Mouse (Mus musculus) forebrain, embryonic 11.5 days (tissue): Measurements from ENCODE around the gene Tap1. TPM values are rescaled to one million over a fixed set of nuclear protein-coding genes. Genes with fewer than 3 reads are reported as not detected.

ENCODE experiments used
- ATAC-seq: fragments of 200-750 bp; cut with Nextera tagmentation; replicated peaks from 2 replicates; pipeline ENCODE4 v1.8.0; 2017; ENCODE audit warnings: moderate TSS enrichment; ENCODE audit not compliant: low FRiP score
- DNase-seq: peaks from one replicate; pipeline ENCODE4 v3.0.0-alpha.2; 2017; ENCODE audit warnings: low spot score
- H3K27ac ChIP-seq: fragments of 300-500 bp; sonication (generic); 2 replicates; pipeline ENCODE4 v1.5.1; 2014; ENCODE audit warnings: low read depth, low read length
- H3K27me3 ChIP-seq: fragments of 300-500 bp; sonication (generic); 2 replicates; pipeline ENCODE4 v1.6.1; 2014; ENCODE audit warnings: mild to moderate bottlenecking, low read length, mixed read lengths; ENCODE audit not compliant: control insufficient read depth, insufficient read depth
- H3K36me3 ChIP-seq: fragments of 300-500 bp; sonication (generic); 2 replicates; pipeline ENCODE4 v1.6.1; 2014; ENCODE audit warnings: mild to moderate bottlenecking, low read length, moderate library complexity, mixed read lengths; ENCODE audit not compliant: control insufficient read depth, insufficient read depth
- H3K4me1 ChIP-seq: fragments of 300-500 bp; sonication (generic); replicated peaks from 2 replicates; pipeline ENCODE4 v1.6.1; 2014; ENCODE audit warnings: low read length, mixed read lengths; ENCODE audit not compliant: control insufficient read depth, insufficient read depth
- H3K4me2 ChIP-seq: fragments of 300-500 bp; sonication (generic); 2 replicates; pipeline ENCODE4 v1.6.1; 2014; ENCODE audit warnings: low read depth, mild to moderate bottlenecking, low read length, moderate library complexity, mixed read lengths; ENCODE audit not compliant: severe bottlenecking
- H3K4me3 ChIP-seq: fragments of 300-500 bp; sonication (generic); 2 replicates; pipeline ENCODE4 v1.5.1; 2014; ENCODE audit warnings: low read depth, low read length
- H3K9ac ChIP-seq: fragments of 300-500 bp; sonication (generic); 2 replicates; pipeline ENCODE4 v1.6.1; 2014; ENCODE audit warnings: low read length
- H3K9me3 ChIP-seq: fragments of 300-500 bp; sonication (generic); 2 replicates; pipeline ENCODE4 v1.6.1; 2016; ENCODE audit warnings: low read length, mixed read lengths; ENCODE audit not compliant: control insufficient read depth
- WGBS: fragments of 180-500 bp; shearing (Covaris S2); extraction: QIAGEN DNeasy Blood & Tissue Kit; methylation state at CpG from one replicate; pipeline ENCODE4 v1.1.7; 2014; 5-methylcytosine and 5-hydroxymethylcytosine counted together
- polyA plus RNA-seq: library from polyadenylated mRNA; unstranded; fragments of >200 nt; fragmentation: Nextera tagmentation; extraction: Ambion mirVana; gene quantifications from 2 replicates; pipeline ENCODE4 v1.2.1, GENCODE M21; 2014

Gene Tap1
- polyA plus RNA-seq, 1 experiment from 2014 or later: 1.7 TPM

DNA sequence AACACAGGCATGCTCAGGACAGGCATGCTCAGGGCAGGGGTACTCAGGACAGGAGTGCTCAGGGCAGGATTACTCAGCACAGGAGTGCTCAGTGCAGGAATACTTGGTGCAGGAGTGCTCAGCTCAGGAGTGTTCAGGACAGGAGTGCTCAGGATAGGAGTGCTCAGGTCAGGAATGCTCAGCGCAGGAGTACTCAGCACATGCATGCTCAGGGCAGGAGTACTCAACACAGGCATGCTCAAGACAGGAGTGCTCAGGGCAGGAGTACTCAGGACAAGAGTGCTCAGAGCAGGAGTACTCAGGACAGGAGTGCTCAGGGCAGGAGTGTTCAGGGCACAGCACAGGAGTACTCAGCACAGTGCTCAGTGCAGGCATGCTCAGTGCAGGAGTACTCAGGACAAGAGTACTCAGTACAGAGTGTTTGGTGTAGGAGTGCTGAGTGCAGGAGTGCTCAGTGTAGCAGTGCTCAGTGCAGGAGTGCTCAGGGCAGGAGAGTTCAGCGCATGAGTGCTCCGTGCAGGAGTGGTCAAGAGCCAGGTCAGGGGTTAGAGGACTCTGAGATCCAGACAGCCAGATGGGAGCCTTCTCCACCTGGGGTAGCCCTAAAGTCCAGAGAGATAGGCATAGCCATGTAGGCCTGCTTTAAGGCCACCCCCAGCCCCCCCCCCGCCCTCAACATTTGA lies 15.5 kb downstream of the Tap1 start:
- H3K4me3 ChIP-seq: no peak overlapping the region
- no peak overlapping the region for H3K27ac ChIP-seq
- H3K27me3 ChIP-seq: peaks cover 36% of the 10 kb centered on the region
- no peak overlapping the region for H3K9ac ChIP-seq
- ATAC-seq: peak; percentile 65; the same call in 1 of the 2 replicates
- H3K4me2 ChIP-seq: no peak overlapping the region
- no peaks in the 10 kb centered on the region for H3K9me3 ChIP-seq
- 76% methylated on average over 4 of the region's 4 CpGs for WGBS
- no peaks in the 10 kb centered on the region for H3K36me3 ChIP-seq
- DNase-seq: no peak
- peaks cover 9% of the 10 kb centered on the region for H3K4me1 ChIP-seq

- H3K9ac ChIP-seq: peak within 1 kb of the TSS; percentile 57
- WGBS: 64% methylated on average over 5 of the region's 5 CpGs
- H3K4me3 ChIP-seq: peak within 1 kb of the TSS; percentile 50
- no peak for ATAC-seq
- H3K36me3 ChIP-seq: no peaks in the 10 kb centered on the region
- DNase-seq: no peak
- H3K4me2 ChIP-seq: peak within 1 kb of the TSS; percentile 86
- peaks cover 4% of the 10 kb centered on the region for H3K4me1 ChIP-seq
- no peaks in the 10 kb centered on the region for H3K9me3 ChIP-seq
- H3K27ac ChIP-seq: no peak within 1 kb of the TSS
- H3K27me3 ChIP-seq: peaks cover 31% of the 10 kb centered on the region
Measured at GRCm38 (mm10) chr17:34203444-34203843, 16.1 kb downstream of the Tap1 start, which contains the start of gene Tap2. Tap2 (plus strand) TSS chr17:34203527.

DNA sequence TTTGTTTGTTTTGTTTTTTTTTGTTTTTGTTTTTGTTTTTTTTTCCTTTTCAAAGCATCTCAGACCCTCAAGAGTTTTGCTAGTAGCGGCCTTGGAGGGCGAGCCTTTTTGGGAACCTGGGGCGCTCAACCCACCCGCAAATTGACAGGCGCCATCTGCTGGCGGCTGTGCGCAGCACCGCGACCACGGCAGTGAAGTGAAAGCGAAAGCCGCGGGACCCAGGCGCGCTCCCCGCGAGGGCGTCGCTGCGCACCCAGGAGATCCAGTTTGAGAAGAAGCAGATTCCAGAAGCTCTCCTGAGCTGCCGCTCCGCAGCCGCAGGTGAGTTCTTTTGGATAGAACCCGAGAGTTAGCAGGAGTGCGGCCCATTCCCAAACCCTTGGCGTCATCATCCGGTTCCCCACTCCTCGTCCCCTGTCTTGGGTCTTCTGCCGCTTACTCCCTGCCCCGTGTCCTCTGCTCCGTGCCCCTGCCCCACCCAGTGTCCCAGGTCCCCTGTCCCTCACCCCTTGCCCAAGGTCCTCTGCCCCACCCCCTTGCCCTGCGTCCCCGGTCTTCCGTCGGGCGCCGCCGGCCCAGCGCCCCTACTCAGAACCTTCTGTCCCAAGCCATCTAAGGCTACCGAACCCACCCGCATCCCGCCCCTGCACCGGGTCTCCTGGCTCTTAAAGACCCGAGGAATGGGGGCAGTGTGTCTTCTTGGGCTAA lies 17.1 kb downstream of the Tap1 start:
- 0 out of 2 replicates have a peak, but pooled peaks have one; percentile 27 for ATAC-seq
- H3K9me3 ChIP-seq: no peaks in the 10 kb centered on the region
- no peak overlapping the region for H3K27ac ChIP-seq
- WGBS: under 1% methylated on average over 44 of the region's 44 CpGs
- peak overlapping the region; percentile 50 for H3K4me3 ChIP-seq
- DNase-seq: peak; percentile 90
- peak overlapping the region; percentile 57 for H3K9ac ChIP-seq
- peaks cover 4% of the 10 kb centered on the region for H3K4me1 ChIP-seq
- peaks cover 21% of the 10 kb centered on the region for H3K27me3 ChIP-seq
- H3K36me3 ChIP-seq: no peaks in the 10 kb centered on the region
- peak overlapping the region; percentile 86 for H3K4me2 ChIP-seq

- 13% methylated on average over 18 of the region's 18 CpGs for WGBS
- no peak overlapping the region for H3K27ac ChIP-seq
- H3K9ac ChIP-seq: peak overlapping the region; percentile 57
- no peaks in the 10 kb centered on the region for H3K9me3 ChIP-seq
- peaks cover 4% of the 10 kb centered on the region for H3K4me1 ChIP-seq
- H3K27me3 ChIP-seq: peaks cover 18% of the 10 kb centered on the region
- peak overlapping the region; percentile 86 for H3K4me2 ChIP-seq
- DNase-seq (no peak), ATAC-seq (no peak)
- H3K36me3 ChIP-seq: no peaks in the 10 kb centered on the region
- peak overlapping the region; percentile 50 for H3K4me3 ChIP-seq
Measured at GRCm38 (mm10) chr17:34205021-34205745, 17.8 kb downstream of the Tap1 start.

- Histone ChIP-seq H3K27ac (no peak overlapping the region), H3K4me2 (no peak overlapping the region), H3K36me3 (no peaks in the 10 kb centered on the region), H3K4me3 (no peak overlapping the region), H3K9ac (no peak overlapping the region), H3K27me3 (peaks cover 18% of the 10 kb centered on the region), H3K4me1 (peaks cover 4% of the 10 kb centered on the region), H3K9me3 (no peaks in the 10 kb centered on the region)
- WGBS: 16% methylated on average over 9 of the region's 9 CpGs
- no peak for DNase-seq
- no peak for ATAC-seq
Measured at GRCm38 (mm10) chr17:34205746-34206176, 18.4 kb downstream of the Tap1 start.

DNA sequence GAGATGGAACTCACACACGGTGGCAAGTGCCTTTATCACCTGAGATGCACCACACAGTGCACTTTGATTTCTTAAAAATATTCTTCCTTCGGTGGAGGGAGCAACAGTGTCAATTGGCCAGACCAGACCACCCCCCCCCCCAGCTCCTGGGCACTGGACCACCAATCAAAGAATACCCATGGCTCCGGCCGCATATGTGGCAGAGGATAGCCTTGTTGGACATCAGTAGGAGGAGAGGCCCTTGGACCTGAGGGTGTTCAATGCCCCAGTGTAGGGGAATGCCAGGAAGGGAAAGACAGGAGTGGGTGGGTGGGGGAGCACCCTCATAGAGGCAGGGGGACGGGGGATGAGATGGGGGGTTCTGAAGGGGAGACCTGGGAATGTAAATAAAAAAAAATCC lies 19.4 kb downstream of the Tap1 start:
- peaks cover 22% of the 10 kb centered on the region for H3K27me3 ChIP-seq
- WGBS: 85% methylated on average over 5 of the region's 5 CpGs
- ATAC-seq: no peak

GRCm38 (mm10) chr17:34207456-34207855 lies 20.1 kb downstream of the Tap1 start:
- no peak overlapping the region for H3K4me2 ChIP-seq
- H3K27me3 ChIP-seq: peaks cover 29% of the 10 kb centered on the region
- ATAC-seq (no peak), DNase-seq (no peak)
- 74% methylated on average over 3 of the region's 3 CpGs for WGBS
- H3K4me1 ChIP-seq: peaks cover 4% of the 10 kb centered on the region
- no peaks in the 10 kb centered on the region for H3K36me3 ChIP-seq
- H3K9me3 ChIP-seq: no peaks in the 10 kb centered on the region
- no peak overlapping the region for H3K9ac ChIP-seq
- no peak overlapping the region for H3K4me3 ChIP-seq
- no peak overlapping the region for H3K27ac ChIP-seq

More for the DNA sequence above, 19.4 kb downstream of the Tap1 start:
- Histone ChIP-seq H3K4me1 (peaks cover 4% of the 10 kb centered on the region), H3K4me3 (no peak overlapping the region), H3K36me3 (no peaks in the 10 kb centered on the region), H3K9ac (no peak overlapping the region), H3K27ac (no peak overlapping the region), H3K4me2 (no peak overlapping the region), H3K9me3 (no peaks in the 10 kb centered on the region)
- DNase-seq: no peak

- Histone ChIP-seq H3K9me3 (no peaks in the 10 kb centered on the region), H3K9ac (no peak overlapping the region), H3K36me3 (no peaks in the 10 kb centered on the region), H3K4me3 (no peak overlapping the region), H3K27me3 (peaks cover 32% of the 10 kb centered on the region), H3K4me1 (peaks cover 4% of the 10 kb centered on the region), H3K27ac (no peak overlapping the region), H3K4me2 (no peak overlapping the region)
- DNase-seq (no peak), ATAC-seq (no peak)
- 96% methylated on average over 9 of the region's 9 CpGs for WGBS
Measured at GRCm38 (mm10) chr17:34207866-34208265, 20.5 kb downstream of the Tap1 start.
